Mouse (Mus musculus): ENCODE measurements around the gene Ube2m. TPM values are rescaled to one million over a fixed set of nuclear protein-coding genes. Genes with fewer than 3 reads are reported as not detected.

Gene Ube2m
- polyA plus RNA-seq, 1 experiment from 2014 or later: 124 TPM

GRCm38 (mm10) chr7:13031069-13031468 lies 7.0 kb downstream of the Ube2m start:
- H3K4me2 ChIP-seq (ENCODE audit: low read length): no peak overlapping the region
- no peak for ATAC-seq (replicated peaks; ENCODE audit: low FRiP score, low TSS enrichment, low read depth)
- no peak for DNase-seq (ENCODE audit: low spot score)
- H3K27me3 ChIP-seq (replicated peaks; ENCODE audit: control insufficient read depth, insufficient read depth, low read length): no peaks in the 10 kb centered on the region
- 64% methylated on average over 5 of the region's 5 CpGs for WGBS
- peaks cover 21% of the 10 kb centered on the region for H3K4me1 ChIP-seq (replicated peaks; ENCODE audit: control insufficient read depth, insufficient read depth, low read length)
- H3K9ac ChIP-seq (ENCODE audit: low read length): no peak overlapping the region
- H3K4me3 ChIP-seq (ENCODE audit: low read depth, low read length): no peak overlapping the region; the same call in 1 of the 2 replicates
- peaks cover 87% of the 10 kb centered on the region for H3K36me3 ChIP-seq (ENCODE audit: control insufficient read depth, insufficient read depth, low read length)
- H3K27ac ChIP-seq (ENCODE audit: low read depth): no peak overlapping the region
- no peaks in the 10 kb centered on the region for H3K9me3 ChIP-seq (ENCODE audit: control insufficient read depth, low read length)

GRCm38 (mm10) chr7:13028986-13029385 lies 9.1 kb downstream of the Ube2m start:
- Histone ChIP-seq H3K27ac (ENCODE audit: low read depth) (no peak overlapping the region), H3K4me2 (ENCODE audit: low read length) (no peak overlapping the region), H3K4me1 (replicated peaks; ENCODE audit: control insufficient read depth, insufficient read depth, low read length) (peaks cover 23% of the 10 kb centered on the region), H3K4me3 (ENCODE audit: low read depth, low read length) (no peak overlapping the region), H3K27me3 (replicated peaks; ENCODE audit: control insufficient read depth, insufficient read depth, low read length) (no peaks in the 10 kb centered on the region), H3K9me3 (ENCODE audit: control insufficient read depth, low read length) (no peaks in the 10 kb centered on the region), H3K36me3 (ENCODE audit: control insufficient read depth, insufficient read depth, low read length) (peaks cover 83% of the 10 kb centered on the region), H3K9ac (ENCODE audit: low read length) (no peak overlapping the region)
- WGBS: 96% methylated on average over 4 of the region's 4 CpGs
- ATAC-seq (replicated peaks; ENCODE audit: low FRiP score, low TSS enrichment, low read depth) (no peak), DNase-seq (ENCODE audit: low spot score) (no peak)

- Histone ChIP-seq H3K4me2 (ENCODE audit: low read length) (peak overlapping the region; percentile 70), H3K4me1 (replicated peaks; ENCODE audit: control insufficient read depth, insufficient read depth, low read length) (peaks cover 14% of the 10 kb centered on the region), H3K27ac (ENCODE audit: low read depth) (peak overlapping the region; percentile 99; the same call in 1 of the 2 replicates), H3K36me3 (ENCODE audit: control insufficient read depth, insufficient read depth, low read length) (peaks cover 51% of the 10 kb centered on the region), H3K9ac (ENCODE audit: low read length) (peak overlapping the region; percentile 94), H3K4me3 (ENCODE audit: low read depth, low read length) (peak overlapping the region; percentile 72), H3K27me3 (replicated peaks; ENCODE audit: control insufficient read depth, insufficient read depth, low read length) (no peaks in the 10 kb centered on the region), H3K9me3 (ENCODE audit: control insufficient read depth, low read length) (no peaks in the 10 kb centered on the region)
- ATAC-seq (replicated peaks; ENCODE audit: low FRiP score, low TSS enrichment, low read depth) (no peak), DNase-seq (ENCODE audit: low spot score) (no peak)
- WGBS: 22% methylated on average over 4 of the region's 4 CpGs
Observed at GRCm38 (mm10) chr7:13025511-13026112, 12.5 kb downstream of the Ube2m start.

GRCm38 (mm10) chr7:13024805-13025204 lies 13.3 kb downstream of the Ube2m start:
- H3K9me3 ChIP-seq (ENCODE audit: control insufficient read depth, low read length): no peaks in the 10 kb centered on the region
- DNase-seq (ENCODE audit: low spot score) (peak; percentile 87), ATAC-seq (replicated peaks; ENCODE audit: low FRiP score, low TSS enrichment, low read depth) (peak; percentile 59)
- WGBS: under 1% methylated on average over 26 of the region's 44 CpGs
- H3K4me2 ChIP-seq (ENCODE audit: low read length): peak overlapping the region; percentile 70
- peaks cover 43% of the 10 kb centered on the region for H3K36me3 ChIP-seq (ENCODE audit: control insufficient read depth, insufficient read depth, low read length)
- H3K27ac ChIP-seq (ENCODE audit: low read depth): peak overlapping the region; percentile 99
- H3K27me3 ChIP-seq (replicated peaks; ENCODE audit: control insufficient read depth, insufficient read depth, low read length): no peaks in the 10 kb centered on the region
- peak overlapping the region; percentile 94 for H3K9ac ChIP-seq (ENCODE audit: low read length)
- H3K4me3 ChIP-seq (ENCODE audit: low read depth, low read length): peak overlapping the region; percentile 72
- peaks cover 14% of the 10 kb centered on the region for H3K4me1 ChIP-seq (replicated peaks; ENCODE audit: control insufficient read depth, insufficient read depth, low read length)

GRCm38 (mm10) chr7:13023928-13024731 lies 13.9 kb downstream of the Ube2m start:
- H3K36me3 ChIP-seq (ENCODE audit: control insufficient read depth, insufficient read depth, low read length): peaks cover 37% of the 10 kb centered on the region
- H3K4me1 ChIP-seq (replicated peaks; ENCODE audit: control insufficient read depth, insufficient read depth, low read length): peaks cover 14% of the 10 kb centered on the region
- ATAC-seq (replicated peaks; ENCODE audit: low FRiP score, low TSS enrichment, low read depth): peak; percentile 82
- WGBS: under 1% methylated on average over 90 of the region's 95 CpGs
- peak overlapping the region; percentile 99 for H3K27ac ChIP-seq (ENCODE audit: low read depth)
- peak overlapping the region; percentile 94 for H3K9ac ChIP-seq (ENCODE audit: low read length)
- peak; percentile 98 for DNase-seq (ENCODE audit: low spot score)
- H3K27me3 ChIP-seq (replicated peaks; ENCODE audit: control insufficient read depth, insufficient read depth, low read length): no peaks in the 10 kb centered on the region
- peak overlapping the region; percentile 72 for H3K4me3 ChIP-seq (ENCODE audit: low read depth, low read length)
- no peaks in the 10 kb centered on the region for H3K9me3 ChIP-seq (ENCODE audit: control insufficient read depth, low read length)
- H3K4me2 ChIP-seq (ENCODE audit: low read length): peak overlapping the region; percentile 70

- H3K27ac ChIP-seq (ENCODE audit: low read depth): peak overlapping the region; percentile 99
- H3K9ac ChIP-seq (ENCODE audit: low read length): peak overlapping the region; percentile 94
- DNase-seq (ENCODE audit: low spot score) (peak; percentile 88), ATAC-seq (replicated peaks; ENCODE audit: low FRiP score, low TSS enrichment, low read depth) (peak; percentile 73)
- WGBS: 4% methylated on average over 31 of the region's 31 CpGs
- no peaks in the 10 kb centered on the region for H3K27me3 ChIP-seq (replicated peaks; ENCODE audit: control insufficient read depth, insufficient read depth, low read length)
- H3K4me1 ChIP-seq (replicated peaks; ENCODE audit: control insufficient read depth, insufficient read depth, low read length): peaks cover 14% of the 10 kb centered on the region
- peaks cover 25% of the 10 kb centered on the region for H3K36me3 ChIP-seq (ENCODE audit: control insufficient read depth, insufficient read depth, low read length)
- H3K4me3 ChIP-seq (ENCODE audit: low read depth, low read length): peak overlapping the region; percentile 72
- H3K9me3 ChIP-seq (ENCODE audit: control insufficient read depth, low read length): no peaks in the 10 kb centered on the region
- peak overlapping the region; percentile 70 for H3K4me2 ChIP-seq (ENCODE audit: low read length)
Observed at GRCm38 (mm10) chr7:13022773-13023535, 15.1 kb downstream of the Ube2m start.

- no peaks in the 10 kb centered on the region for H3K36me3 ChIP-seq (ENCODE audit: control insufficient read depth, insufficient read depth, low read length)
- ATAC-seq (replicated peaks; ENCODE audit: low FRiP score, low TSS enrichment, low read depth): no peak
- DNase-seq (ENCODE audit: low spot score): no peak
- H3K4me3 ChIP-seq (ENCODE audit: low read depth, low read length): no peak overlapping the region
- no peak overlapping the region for H3K27ac ChIP-seq (ENCODE audit: low read depth)
- no peak overlapping the region for H3K9ac ChIP-seq (ENCODE audit: low read length)
- peaks cover 4% of the 10 kb centered on the region; the same call in 1 of the 2 replicates for H3K4me1 ChIP-seq (replicated peaks; ENCODE audit: control insufficient read depth, insufficient read depth, low read length)
- WGBS: 93% methylated on average over 1 of the region's 1 CpGs
- H3K9me3 ChIP-seq (ENCODE audit: control insufficient read depth, low read length): no peaks in the 10 kb centered on the region
- H3K27me3 ChIP-seq (replicated peaks; ENCODE audit: control insufficient read depth, insufficient read depth, low read length): no peaks in the 10 kb centered on the region
- no peak overlapping the region for H3K4me2 ChIP-seq (ENCODE audit: low read length)
Observed at GRCm38 (mm10) chr7:13015217-13015616, 22.9 kb downstream of the Ube2m start.

- no peaks in the 10 kb centered on the region for H3K36me3 ChIP-seq (ENCODE audit: control insufficient read depth, insufficient read depth, low read length)
- no peak overlapping the region for H3K27ac ChIP-seq (ENCODE audit: low read depth)
- WGBS: 39% methylated on average over 6 of the region's 6 CpGs
- H3K27me3 ChIP-seq (replicated peaks; ENCODE audit: control insufficient read depth, insufficient read depth, low read length): no peaks in the 10 kb centered on the region
- H3K9ac ChIP-seq (ENCODE audit: low read length): no peak overlapping the region
- H3K4me3 ChIP-seq (ENCODE audit: low read depth, low read length): no peak overlapping the region
- H3K4me2 ChIP-seq (ENCODE audit: low read length): no peak overlapping the region
- DNase-seq (ENCODE audit: low spot score) (no peak), ATAC-seq (replicated peaks; ENCODE audit: low FRiP score, low TSS enrichment, low read depth) (no peak)
- peaks cover 4% of the 10 kb centered on the region; the same call in 1 of the 2 replicates for H3K4me1 ChIP-seq (replicated peaks; ENCODE audit: control insufficient read depth, insufficient read depth, low read length)
- no peaks in the 10 kb centered on the region for H3K9me3 ChIP-seq (ENCODE audit: control insufficient read depth, low read length)
Observed at GRCm38 (mm10) chr7:13014275-13014839, 23.7 kb downstream of the Ube2m start.

All from intestine, embryonic 14.5 days (tissue).